Mouse (Mus musculus): ENCODE data around the gene Herpud2. TPM values are rescaled to one million over a fixed set of nuclear protein-coding genes. Genes with fewer than 3 reads are reported as not detected.
"Not testable (repeated sequence)": the region's sequence is repeated elsewhere in the genome, so short reads cannot be mapped to it uniquely, and the experiment has no call there.

Gene Herpud2
- polyA plus RNA-seq, 1 experiment, result 32.1 TPM

DNA sequence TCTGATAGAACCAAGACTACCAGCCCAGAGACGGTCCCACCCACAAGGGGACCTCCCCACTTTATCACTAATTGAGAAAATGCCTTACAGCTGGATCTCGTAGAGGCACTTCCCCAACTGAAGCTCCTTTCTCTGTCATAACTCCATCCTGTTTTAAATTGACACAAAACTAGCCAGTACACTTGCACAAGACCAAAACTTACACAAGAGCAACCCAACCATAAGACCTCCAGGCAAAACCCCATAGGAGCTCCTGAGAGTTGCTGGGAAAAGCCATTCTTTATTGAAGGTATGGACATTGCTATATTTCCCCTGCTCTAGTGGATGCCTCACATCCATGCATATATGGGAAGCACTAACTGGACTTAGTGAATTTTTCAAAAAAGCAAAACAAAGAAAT, 27.6 kb downstream of the Herpud2 start:
- Histone ChIP-seq H3K4me3 (ENCODE audit: insufficient read depth, low read depth, low read length) (no peak overlapping the region), H3K27ac (replicated peaks; ENCODE audit: low read depth, low read length) (no peak overlapping the region), H3K4me1 (ENCODE audit: control insufficient read depth, insufficient read depth, insufficient read length, low read length) (no peaks in the 10 kb centered on the region)

- not testable (repeated sequence) for H3K4me3 ChIP-seq (ENCODE audit: insufficient read depth, low read depth, low read length); H3K27ac ChIP-seq (replicated peaks; ENCODE audit: low read depth, low read length); H3K4me1 ChIP-seq (ENCODE audit: control insufficient read depth, insufficient read depth, insufficient read length, low read length)
These were observed 28.0 kb downstream of the Herpud2 start for GRCm38 (mm10) chr9:25123590-25123989.

DNA sequence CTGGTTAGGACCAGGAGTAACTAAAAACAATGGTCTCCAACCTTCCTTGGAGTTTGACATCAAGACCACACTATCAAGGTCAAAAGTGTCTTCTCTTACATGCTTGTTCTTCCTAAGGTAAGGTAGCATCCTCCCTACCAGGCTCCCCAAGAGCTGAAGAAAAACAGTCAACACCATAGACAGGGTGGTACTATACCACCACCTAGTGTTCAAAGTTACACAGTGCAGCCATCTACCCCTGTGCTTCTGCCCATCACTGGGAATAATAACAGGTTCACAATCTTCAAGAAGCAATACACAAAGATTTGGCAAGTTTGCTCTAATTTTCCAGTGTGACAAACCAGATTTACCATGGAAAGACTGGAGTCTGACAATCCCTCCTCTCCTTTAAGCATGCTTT, 47.0 kb downstream of the Herpud2 start:
- no peak overlapping the region for H3K27ac ChIP-seq (replicated peaks; ENCODE audit: low read depth, low read length)
- H3K4me3 ChIP-seq (ENCODE audit: insufficient read depth, low read depth, low read length), result no peak overlapping the region
- H3K4me1 ChIP-seq (ENCODE audit: control insufficient read depth, insufficient read depth, insufficient read length, low read length), result no peaks in the 10 kb centered on the region

- Histone ChIP-seq H3K4me3 (ENCODE audit: insufficient read depth, low read depth, low read length) (no peak overlapping the region), H3K4me1 (ENCODE audit: control insufficient read depth, insufficient read depth, insufficient read length, low read length) (no peaks in the 10 kb centered on the region), H3K27ac (replicated peaks; ENCODE audit: low read depth, low read length) (no peak overlapping the region)
These were observed 48.7 kb downstream of the Herpud2 start for GRCm38 (mm10) chr9:25102881-25103280.

DNA sequence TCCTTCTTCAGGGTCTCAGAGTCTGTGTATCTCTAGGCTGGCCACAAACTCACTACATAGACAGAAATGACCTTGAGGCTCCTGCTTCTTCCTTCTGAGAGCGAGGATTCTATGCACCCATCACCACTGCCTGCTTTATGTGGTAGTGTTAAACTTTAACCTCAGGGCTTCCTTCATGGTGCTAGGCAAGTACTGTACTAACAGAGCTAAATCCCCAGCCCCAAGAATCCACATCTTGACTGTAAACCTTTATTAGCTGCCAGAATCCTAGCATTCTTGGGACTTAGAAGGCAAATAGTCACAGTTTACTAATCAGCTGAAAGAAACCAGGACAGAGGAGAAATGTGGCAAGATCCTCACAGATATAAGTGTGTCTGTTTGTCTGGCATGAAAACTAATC, 60.8 kb downstream of the Herpud2 start:
- Histone ChIP-seq H3K4me3 (ENCODE audit: insufficient read depth, low read depth, low read length) (no peak overlapping the region), H3K4me1 (ENCODE audit: control insufficient read depth, insufficient read depth, insufficient read length, low read length) (no peaks in the 10 kb centered on the region)

GRCm38 (mm10) chr9:25089122-25089521, 62.5 kb downstream of the Herpud2 start, which contains the start of gene Gm10181:
TSS of gene Gm10181 (plus strand) at chr9:25089422.
- no peak within 1 kb of the TSS for H3K4me3 ChIP-seq (ENCODE audit: insufficient read depth, low read depth, low read length)
- H3K27ac ChIP-seq (replicated peaks; ENCODE audit: low read depth, low read length), result no peak within 1 kb of the TSS
- H3K4me1 ChIP-seq (ENCODE audit: control insufficient read depth, insufficient read depth, insufficient read length, low read length), result no peaks in the 10 kb centered on the region

More for the DNA sequence above, 60.8 kb downstream of the Herpud2 start:
- H3K27ac ChIP-seq (replicated peaks; ENCODE audit: low read depth, low read length), result no peak overlapping the region

DNA sequence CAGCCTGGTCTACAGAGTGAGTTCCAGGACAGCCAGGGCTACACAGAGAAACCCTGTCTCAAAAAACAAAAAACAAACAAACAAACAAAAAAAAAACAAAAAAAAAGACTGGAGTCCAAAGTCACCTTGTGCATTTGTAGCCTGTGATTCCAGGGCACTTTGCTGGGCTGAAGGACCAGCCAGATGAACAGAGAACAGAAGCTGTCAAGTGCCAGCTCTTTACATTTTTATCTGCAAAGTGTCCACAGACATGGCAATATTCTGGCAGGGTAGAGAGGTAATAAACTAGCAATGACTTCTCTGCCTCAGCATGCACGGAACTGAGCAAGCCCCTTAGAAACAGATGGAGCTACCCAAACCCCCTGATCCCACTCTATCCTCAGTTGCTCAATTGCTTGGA, 75.1 kb downstream of the Herpud2 start:
- H3K27ac ChIP-seq (replicated peaks; ENCODE audit: low read depth, low read length), result no peak overlapping the region
- H3K4me1 ChIP-seq (ENCODE audit: control insufficient read depth, insufficient read depth, insufficient read length, low read length), result no peaks in the 10 kb centered on the region; the same call in 1 of the 2 replicates
- no peak overlapping the region for H3K4me3 ChIP-seq (ENCODE audit: insufficient read depth, low read depth, low read length)

GRCm38 (mm10) chr9:25075977-25076376, 75.6 kb downstream of the Herpud2 start:
- Histone ChIP-seq H3K4me1 (ENCODE audit: control insufficient read depth, insufficient read depth, insufficient read length, low read length) (no peaks in the 10 kb centered on the region; the same call in 1 of the 2 replicates), H3K4me3 (ENCODE audit: insufficient read depth, low read depth, low read length) (no peak overlapping the region), H3K27ac (replicated peaks; ENCODE audit: low read depth, low read length) (no peak overlapping the region)

- Histone ChIP-seq H3K4me3 (ENCODE audit: insufficient read depth, low read depth, low read length) (no peak overlapping the region), H3K4me1 (ENCODE audit: control insufficient read depth, insufficient read depth, insufficient read length, low read length) (no peaks in the 10 kb centered on the region; the same call in 1 of the 2 replicates), H3K27ac (replicated peaks; ENCODE audit: low read depth, low read length) (no peak overlapping the region)
These were observed 79.0 kb downstream of the Herpud2 start for GRCm38 (mm10) chr9:25072666-25073065.

DNA sequence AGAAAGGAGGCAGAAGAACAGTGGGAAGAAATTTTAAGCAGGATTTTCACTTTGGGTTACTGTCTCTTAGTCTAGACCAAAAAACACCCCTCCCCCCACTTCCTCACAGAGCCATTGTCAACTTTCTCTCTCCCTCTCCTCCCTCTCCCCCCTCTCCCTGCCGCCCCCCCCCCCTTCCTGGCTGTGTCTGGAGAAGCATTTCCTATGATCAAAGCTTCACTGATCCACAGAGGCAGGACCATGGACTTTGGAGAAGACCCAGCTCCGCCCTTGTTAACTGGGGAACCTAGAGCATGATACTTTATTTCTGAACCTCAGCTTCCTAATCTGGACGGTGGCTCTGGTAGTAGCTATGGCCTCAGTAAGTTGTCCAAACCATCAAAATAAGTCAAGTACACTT, 92.9 kb downstream of the Herpud2 start:
- no peak overlapping the region for H3K27ac ChIP-seq (replicated peaks; ENCODE audit: low read depth, low read length)
- no peak overlapping the region for H3K4me3 ChIP-seq (ENCODE audit: insufficient read depth, low read depth, low read length)
- no peaks in the 10 kb centered on the region for H3K4me1 ChIP-seq (ENCODE audit: control insufficient read depth, insufficient read depth, insufficient read length, low read length)

Other genes starting within 250 kb of the Herpud2 start
- gene Gm10181, start 62.4 kb downstream of the Herpud2 start, polyA plus RNA-seq (2012; ENCODE audit: insufficient read depth, insufficient read length, missing spikeins), result not detected in 2 replicates
- gene Sept7, start 100.6 kb upstream of the Herpud2 start, polyA plus RNA-seq (2012; ENCODE audit: insufficient read depth, insufficient read length, missing spikeins), result 109 and 112 TPM in 2 replicates

Data from brown adipose tissue, adult 24 weeks (tissue).